15 mouse cellular contexts compared by ENCODE assay signal in genomic region chr6:38469591-38469990, GRCm38 (mm10). TPM values are rescaled to one million over a fixed set of nuclear protein-coding genes. Genes with fewer than 3 reads are reported as not detected.
DNase-seq lines count a peak whose midpoint lies in the region; ATAC-seq and TF ChIP-seq lines count a peak whose summit lies in the region.
"Had no signal": no experiment of that assay in that cellular context is flagged by ENCODE, and none has a peak within 500 bp of the region (broad histone marks: within the 10 kb centered on the region; RNA-seq: fewer than 3 reads in every experiment).

No protein-coding gene starts in this region.

- no peaks in the 10 kb centered on the region for H3K4me1 ChIP-seq in liver, adult 2 months (ENCODE audit: control insufficient read depth, insufficient read depth, low read length)
- no peaks in the 10 kb centered on the region for H3K4me1 ChIP-seq in hindbrain, embryonic 14.5 days (replicated peaks; ENCODE audit: control insufficient read depth, insufficient read depth, low read length)
- H3K4me1 ChIP-seq: embryonic facial prominence, embryonic 13.5 days; forebrain, embryonic 15.5 days; neural tube, embryonic 13.5 days had no signal

- peak; percentile 43 for DNase-seq in CD4-positive, CD25-positive, alpha-beta regulatory T cell, adult 2 months (ENCODE audit: low read depth, low spot score)
- DNase-seq in liver, adult 2 months (ENCODE audit: extremely low read depth, low read depth, low spot score), result no peak
- no peak for DNase-seq in liver
- peak; percentile 21 for DNase-seq in CD4-positive helper T cell, adult 2 months (ENCODE audit: low read depth, low spot score)
- peak; percentile 30 for DNase-seq in adipocyte (ENCODE audit: low spot score)
- no peak for DNase-seq in cerebellum, postnatal 4 days (ENCODE audit: low spot score in 2 of 2)
- no peak for DNase-seq in hindbrain, embryonic 14.5 days (ENCODE audit: low spot score)
- DNase-seq: gastrocnemius, postnatal 36 days had no signal

- no peaks in the 10 kb centered on the region for H3K79me2 ChIP-seq in liver, adult 2 months (ENCODE audit: control insufficient read depth, insufficient read depth, low read length)

- H3K4me2 ChIP-seq in hindbrain, embryonic 14.5 days (replicated peaks), result no peak overlapping the region
- H3K4me2 ChIP-seq: embryonic facial prominence, embryonic 13.5 days; forebrain, embryonic 15.5 days; midbrain, embryonic 11.5 days; neural tube, embryonic 13.5 days had no signal

- 86% methylated on average over 4 of the region's 4 CpGs for WGBS in liver, adult 2 months
- WGBS in hindbrain, embryonic 14.5 days, result 94% methylated on average over 4 of the region's 4 CpGs

- H3K9ac ChIP-seq in liver, adult 2 months (ENCODE audit: low read depth, low read length), result no peak overlapping the region
- H3K9ac ChIP-seq in hindbrain, embryonic 14.5 days, result no peak overlapping the region
- H3K9ac ChIP-seq: embryonic facial prominence, embryonic 13.5 days; forebrain, embryonic 15.5 days; neural tube, embryonic 13.5 days had no signal

- 0 out of 2 replicates have a peak, but pooled peaks have one; percentile 20 for TF ChIP-seq CTCF in liver, adult 2 months (IDR thresholded peaks at IDR 0.05; ENCODE audit: low read depth, low read length)

- TF ChIP-seq POLR2A in liver, adult 2 months (IDR thresholded peaks at IDR 0.05; ENCODE audit: extremely low read depth, insufficient read depth, low read length), result no peak

- no peaks in the 10 kb centered on the region for H3K27me3 ChIP-seq in liver, adult 2 months (ENCODE audit: control insufficient read depth, insufficient read depth, low read length)
- H3K27me3 ChIP-seq in hindbrain, embryonic 14.5 days (ENCODE audit: control insufficient read depth, insufficient read depth, low read length), result no peaks in the 10 kb centered on the region
- H3K27me3 ChIP-seq: embryonic facial prominence, embryonic 13.5 days; forebrain, embryonic 15.5 days; neural tube, embryonic 13.5 days had no signal

- no peak overlapping the region for H3K4me3 ChIP-seq in liver, adult 2 months (ENCODE audit: insufficient read depth, low read depth, low read length)
- no peak overlapping the region for H3K4me3 ChIP-seq in hindbrain, embryonic 14.5 days (replicated peaks; ENCODE audit: low read length)
- H3K4me3 ChIP-seq: embryonic facial prominence, embryonic 13.5 days; forebrain, embryonic 15.5 days; neural tube, embryonic 13.5 days had no signal

- peaks cover 4% of the 10 kb centered on the region; the same call in 1 of the 2 replicates for H3K9me3 ChIP-seq in hindbrain, embryonic 14.5 days (ENCODE audit: control insufficient read depth, low read length)
- H3K9me3 ChIP-seq: embryonic facial prominence, embryonic 13.5 days; forebrain, embryonic 15.5 days had no signal

- H3K27ac ChIP-seq in liver, adult 2 months (replicated peaks; ENCODE audit: insufficient read depth, low read depth, low read length), result no peak overlapping the region
- H3K27ac ChIP-seq in hindbrain, embryonic 14.5 days, result no peak overlapping the region
- H3K27ac ChIP-seq: embryonic facial prominence, embryonic 13.5 days; forebrain, embryonic 15.5 days; neural tube, embryonic 13.5 days had no signal

- peaks cover 25% of the 10 kb centered on the region for H3K36me3 ChIP-seq in liver, adult 2 months (ENCODE audit: control insufficient read depth, insufficient read depth, low read length)
- peaks cover 64% of the 10 kb centered on the region for H3K36me3 ChIP-seq in hindbrain, embryonic 14.5 days (replicated peaks; ENCODE audit: control insufficient read depth, insufficient read depth)

- ATAC-seq in CD4-positive, CD25-positive, alpha-beta regulatory T cell, adult 4 months, result no peak
- ATAC-seq in hindbrain, embryonic 14.5 days (ENCODE audit: low FRiP score), result no peak
- ATAC-seq: activated CD4-positive, CD25-positive, alpha-beta regulatory T cell, adult 4 months; forebrain, embryonic 15.5 days; intestine, embryonic 16.5 days had no signal

RNA-seq across cellular contexts. Expression of gene Ubn2, which starts 35.8 kb away (rescaled TPM):
- 10 to 100 TPM; 26.7 to 30.2 TPM for polyA plus RNA-seq in CD4-positive, CD25-positive, alpha-beta regulatory T cell, adult 4 months (2017; shearing (Covaris generic))
- total RNA-seq in liver, adult 2 months (2014; rRNA removed), result 7.9 and 10.6 TPM in 2 replicates
- polyA plus RNA-seq in liver, adult 2 months (2012; rRNA removed), result 2.2 and 2.9 TPM in 2 replicates
- 16.3 and 21.3 TPM in 2 replicates for polyA plus RNA-seq in hindbrain, embryonic 14.5 days (2014; fragmentation: Nextera tagmentation; extraction: Ambion mirVana)

Comparison
In these comparisons a context has a peak if more than half of its experiments do, and no peak if none do; other contexts are left out.
1. DNase-seq: peak in CD4-positive, CD25-positive, alpha-beta regulatory T cell, adult 2 months (single experiment), CD4-positive helper T cell, adult 2 months (single experiment) and adipocyte (single experiment); none in liver, adult 2 months (single experiment), liver (single experiment), cerebellum, postnatal 4 days (0 of 2) and hindbrain, embryonic 14.5 days (single experiment).